Mouse (Mus musculus): ENCODE data around the gene Gm21983. TPM values are rescaled to one million over a fixed set of nuclear protein-coding genes. Genes with fewer than 3 reads are reported as not detected.

The Gm21983 gene
- total and polyA plus RNA-seq, 3 experiments: 0.22 TPM; not detected in 2

GRCm38 (mm10) chr7:27193731-27194130 lies 12.8 kb upstream of the Gm21983 start:
- peaks cover 29% of the 10 kb centered on the region for H3K79me2 ChIP-seq (ENCODE audit: control insufficient read depth, insufficient read depth, low read length, poor library complexity)
- no peak overlapping the region for H3K9ac ChIP-seq (ENCODE audit: control insufficient read depth, low read depth, low read length, poor library complexity, severe bottlenecking)
- H3K36me3 ChIP-seq (ENCODE audit: control insufficient read depth in 1 of 2, insufficient read depth in 2 of 2, low read length in 2 of 2): peaks cover 16 to 26% of the 10 kb centered on the region in 2 experiments
- no peaks in the 10 kb centered on the region for H3K9me3 ChIP-seq (replicated peaks; ENCODE audit: insufficient read depth, low read length)
- H3K4me1 ChIP-seq (ENCODE audit: control insufficient read depth in 1 of 2, insufficient read depth in 2 of 2, low read length in 2 of 2): peaks cover 6 to 14% of the 10 kb centered on the region in 2 experiments; a peak in 3 of 4 replicates
- H3K27ac ChIP-seq (ENCODE audit: control insufficient read depth, low read depth, low read length): no peak overlapping the region
- TF ChIP-seq ZKSCAN1 (IDR thresholded peaks at IDR 0.05; ENCODE audit: low read depth, low read length): no peak
- TF ChIP-seq EP300 (IDR thresholded peaks at IDR 0.05; ENCODE audit: low read depth in 1 of 2, low read length in 2 of 2): no peak
- TF ChIP-seq CTCF (IDR thresholded peaks at IDR 0.05 in 2 of 3, conservative IDR thresholded peaks at IDR 0.05 in 1 of 3; ENCODE audit: control insufficient read depth in 1 of 3, insufficient read depth in 1 of 3, low read depth in 2 of 3, low read length in 3 of 3, poor library complexity in 1 of 3, severe bottlenecking in 1 of 3): no peak
- TF ChIP-seq POLR2AphosphoS2 (IDR thresholded peaks at IDR 0.05; ENCODE audit: low read length): no peak
- no peak for TF ChIP-seq USF1 (IDR thresholded peaks at IDR 0.05; ENCODE audit: low read depth, low read length)
- TF ChIP-seq HCFC1 (IDR thresholded peaks at IDR 0.05; ENCODE audit: low read depth, low read length): no peak
- TF ChIP-seq ZNF384 (IDR thresholded peaks at IDR 0.05; ENCODE audit: low read depth, low read length): no peak
- no peak for TF ChIP-seq TBP (IDR thresholded peaks at IDR 0.05; ENCODE audit: low read depth, low read length)
- no peak for TF ChIP-seq MXI1 (IDR thresholded peaks at IDR 0.05; ENCODE audit: low read depth, low read length)
- TF ChIP-seq KAT2A (conservative IDR thresholded peaks at IDR 0.05; ENCODE audit: low read depth, low read length): no peak
- no peak for TF ChIP-seq SIN3A (IDR thresholded peaks at IDR 0.05; ENCODE audit: low read length)
- TF ChIP-seq UBTF (IDR thresholded peaks at IDR 0.05; ENCODE audit: borderline replicate concordance, insufficient read depth, low read depth, low read length): no peak
- no peak for TF ChIP-seq ZMIZ1 (IDR thresholded peaks at IDR 0.05; ENCODE audit: low read depth, low read length)
- TF ChIP-seq MYC (IDR thresholded peaks at IDR 0.05; ENCODE audit: low read depth, low read length): no peak
- no peak for TF ChIP-seq TAL1 (IDR thresholded peaks at IDR 0.05; ENCODE audit: low read length)
- no peak for TF ChIP-seq E2F4 (IDR thresholded peaks at IDR 0.05; ENCODE audit: borderline replicate concordance, low read depth, low read length)
- TF ChIP-seq JUND (IDR thresholded peaks at IDR 0.05; ENCODE audit: low read depth, low read length): no peak
- no peak for TF ChIP-seq POLR2A (IDR thresholded peaks at IDR 0.05; ENCODE audit: control insufficient read depth in 1 of 2, insufficient read depth in 1 of 2, low read depth in 1 of 2, low read length in 2 of 2, poor library complexity in 1 of 2)
- DNase-seq (ENCODE audit: low read depth, low spot score): no peak
- H3K27me3 ChIP-seq (ENCODE audit: control insufficient read depth in 1 of 2, insufficient read depth in 2 of 2, low read length in 2 of 2): no peaks in the 10 kb centered on the region
- no peak overlapping the region for H3K4me3 ChIP-seq (ENCODE audit: control insufficient read depth in 1 of 2, insufficient read depth in 1 of 2, low read depth in 2 of 2, low read length in 2 of 2)

- no peak overlapping the region for H3K27ac ChIP-seq (ENCODE audit: control insufficient read depth, low read depth, low read length)
- no peak for TF ChIP-seq CTCF (IDR thresholded peaks at IDR 0.05 in 2 of 3, conservative IDR thresholded peaks at IDR 0.05 in 1 of 3; ENCODE audit: control insufficient read depth in 1 of 3, insufficient read depth in 1 of 3, low read depth in 2 of 3, low read length in 3 of 3, poor library complexity in 1 of 3, severe bottlenecking in 1 of 3)
- TF ChIP-seq TCF12 (IDR thresholded peaks at IDR 0.05; ENCODE audit: low read depth, low read length): no peak
- no peak for TF ChIP-seq TAL1 (IDR thresholded peaks at IDR 0.05; ENCODE audit: low read length)
- no peak for TF ChIP-seq CHD2 (IDR thresholded peaks at IDR 0.05; ENCODE audit: low read length)
- no peak for TF ChIP-seq POLR2AphosphoS2 (IDR thresholded peaks at IDR 0.05; ENCODE audit: low read length)
- no peak for TF ChIP-seq UBTF (IDR thresholded peaks at IDR 0.05; ENCODE audit: borderline replicate concordance, insufficient read depth, low read depth, low read length)
- TF ChIP-seq HCFC1 (IDR thresholded peaks at IDR 0.05; ENCODE audit: low read depth, low read length): no peak
- no peak for TF ChIP-seq MAZ (IDR thresholded peaks at IDR 0.05; ENCODE audit: low read depth, low read length)
- no peak for TF ChIP-seq ZMIZ1 (IDR thresholded peaks at IDR 0.05; ENCODE audit: low read depth, low read length)
- TF ChIP-seq POLR2A (IDR thresholded peaks at IDR 0.05; ENCODE audit: control insufficient read depth in 1 of 2, insufficient read depth in 1 of 2, low read depth in 1 of 2, low read length in 2 of 2, poor library complexity in 1 of 2): no peak
- H3K27me3 ChIP-seq (ENCODE audit: control insufficient read depth in 1 of 2, insufficient read depth in 2 of 2, low read length in 2 of 2): no peaks in the 10 kb centered on the region
- H3K9me3 ChIP-seq (replicated peaks; ENCODE audit: insufficient read depth, low read length): no peaks in the 10 kb centered on the region
- H3K4me3 ChIP-seq (ENCODE audit: control insufficient read depth in 1 of 2, insufficient read depth in 1 of 2, low read depth in 2 of 2, low read length in 2 of 2): no peak overlapping the region
- H3K4me1 ChIP-seq (ENCODE audit: control insufficient read depth in 1 of 2, insufficient read depth in 2 of 2, low read length in 2 of 2): peaks cover 6 to 11% of the 10 kb centered on the region in 2 experiments; a peak in 3 of 4 replicates
- peaks cover 29% of the 10 kb centered on the region for H3K79me2 ChIP-seq (ENCODE audit: control insufficient read depth, insufficient read depth, low read length, poor library complexity)
- peaks cover 16 to 26% of the 10 kb centered on the region in 2 experiments for H3K36me3 ChIP-seq (ENCODE audit: control insufficient read depth in 1 of 2, insufficient read depth in 2 of 2, low read length in 2 of 2)
- no peak for DNase-seq (ENCODE audit: low read depth, low spot score)
- H3K9ac ChIP-seq (ENCODE audit: control insufficient read depth, low read depth, low read length, poor library complexity, severe bottlenecking): no peak overlapping the region
Observed at GRCm38 (mm10) chr7:27192434-27192833, 11.5 kb upstream of the Gm21983 start.
